8 mouse cellular contexts compared by ENCODE assay signal in genomic region chr17:56036176-56036900, GRCm38 (mm10). TPM values are rescaled to one million over a fixed set of nuclear protein-coding genes. Genes with fewer than 3 reads are reported as not detected.
DNase-seq lines count a peak whose midpoint lies in the region; ATAC-seq and TF ChIP-seq lines count a peak whose summit lies in the region.

TSS of gene Sh3gl1 (minus strand) at chr17:56036635.

- H3K4me3 ChIP-seq in embryonic facial prominence, embryonic 14.5 days (ENCODE audit: low read depth, low read length) = peak within 1 kb of the TSS; percentile 89
- H3K4me3 ChIP-seq in heart, adult 2 months = peak within 1 kb of the TSS; percentile 94
- H3K4me3 ChIP-seq in limb, embryonic 13.5 days = peak within 1 kb of the TSS; percentile 91
- H3K4me3 ChIP-seq in midbrain, embryonic 16.5 days (ENCODE audit: low read depth, low read length) = peak within 1 kb of the TSS; percentile 87

- peak; percentile 91 for ATAC-seq in embryonic facial prominence, embryonic 14.5 days (ENCODE audit: low read depth)
- ATAC-seq in limb, embryonic 13.5 days (ENCODE audit: low FRiP score, low read depth) = peak; percentile 90
- ATAC-seq in midbrain, embryonic 16.5 days = peak; percentile 91

- H3K27ac ChIP-seq in embryonic facial prominence, embryonic 14.5 days (replicated peaks; ENCODE audit: low read depth, low read length) = peak within 1 kb of the TSS; percentile 90
- peak within 1 kb of the TSS; percentile 95 for H3K27ac ChIP-seq in heart, adult 2 months
- H3K27ac ChIP-seq in limb, embryonic 13.5 days = peak within 1 kb of the TSS; percentile 88
- peak within 1 kb of the TSS; percentile 92 for H3K27ac ChIP-seq in midbrain, embryonic 16.5 days (ENCODE audit: low read length)

- no peaks in the 10 kb centered on the region for H3K9me3 ChIP-seq in embryonic facial prominence, embryonic 14.5 days (ENCODE audit: control insufficient read depth, low read length)
- no peaks in the 10 kb centered on the region for H3K9me3 ChIP-seq in limb, embryonic 13.5 days
- no peaks in the 10 kb centered on the region for H3K9me3 ChIP-seq in midbrain, embryonic 16.5 days (replicated peaks; ENCODE audit: control insufficient read depth, low read length, poor library complexity, severe bottlenecking)

- peak; percentile 77 for TF ChIP-seq POLR2A in heart, adult 2 months (IDR thresholded peaks at IDR 0.05; ENCODE audit: insufficient read depth, low read depth, low read length)

- peak; percentile 98 for TF ChIP-seq EP300 in heart, adult 2 months (IDR thresholded peaks at IDR 0.05; ENCODE audit: insufficient read depth, low read depth, low read length)

- peaks cover 18% of the 10 kb centered on the region for H3K4me1 ChIP-seq in embryonic facial prominence, embryonic 14.5 days (ENCODE audit: control insufficient read depth, insufficient read depth, low read length)
- peaks cover 6% of the 10 kb centered on the region for H3K4me1 ChIP-seq in heart, adult 2 months (ENCODE audit: control insufficient read depth, insufficient read depth, low read length)
- H3K4me1 ChIP-seq in limb, embryonic 13.5 days = peaks cover 38% of the 10 kb centered on the region
- H3K4me1 ChIP-seq in midbrain, embryonic 16.5 days (ENCODE audit: control insufficient read depth, insufficient read depth, low read length) = peaks cover 18% of the 10 kb centered on the region

- TF ChIP-seq CTCF in heart, adult 2 months (IDR thresholded peaks at IDR 0.05) = no peak; the same call in 1 of the 2 replicates

- peaks cover 6% of the 10 kb centered on the region for H3K79me2 ChIP-seq in heart, adult 2 months (replicated peaks; ENCODE audit: control insufficient read depth, insufficient read depth, low read length)

- intact Hi-C loops in heart, adult 2 months (cut with DNase I) = loop anchor here (2.0 to 10.0 kb wide), 3 partner anchors 26 to 578 kb away; partner anchors contain the start of genes Rpl36 and Yju2

- peak; percentile 96 for DNase-seq in 3T3-L1 (ENCODE audit: low read depth, low spot score)
- DNase-seq in adrenal gland, postnatal 4 days (ENCODE audit: low spot score in 2 of 2) = peak; percentile 99
- DNase-seq in embryonic facial prominence, embryonic 14.5 days (ENCODE audit: low spot score) = peak; percentile 98
- peak; percentile 99 for DNase-seq in heart, adult 2 months
- peak; percentile 98 to 99 for DNase-seq in kidney, adult 8-10 months
- DNase-seq in spleen, postnatal 10 days (ENCODE audit: low spot score in 2 of 2) = peak; percentile 99

- no peaks in the 10 kb centered on the region for H3K27me3 ChIP-seq in embryonic facial prominence, embryonic 14.5 days (replicated peaks; ENCODE audit: control insufficient read depth, insufficient read depth, low read length)
- H3K27me3 ChIP-seq in heart, adult 2 months (ENCODE audit: control insufficient read depth, insufficient read depth, low read length) = no peaks in the 10 kb centered on the region
- no peaks in the 10 kb centered on the region for H3K27me3 ChIP-seq in limb, embryonic 13.5 days
- H3K27me3 ChIP-seq in midbrain, embryonic 16.5 days (ENCODE audit: control insufficient read depth, insufficient read depth, low read depth, low read length) = no peaks in the 10 kb centered on the region

- H3K4me2 ChIP-seq in embryonic facial prominence, embryonic 14.5 days (ENCODE audit: low read depth, low read length) = peak within 1 kb of the TSS; percentile 74
- H3K4me2 ChIP-seq in limb, embryonic 13.5 days (replicated peaks) = peak within 1 kb of the TSS; percentile 72
- peak within 1 kb of the TSS; percentile 70 for H3K4me2 ChIP-seq in midbrain, embryonic 16.5 days (ENCODE audit: low read length)

- peaks cover 23% of the 10 kb centered on the region for H3K36me3 ChIP-seq in embryonic facial prominence, embryonic 14.5 days (ENCODE audit: control insufficient read depth, insufficient read depth, low read length)
- H3K36me3 ChIP-seq in heart, adult 2 months (ENCODE audit: control insufficient read depth, insufficient read depth, low read length) = no peaks in the 10 kb centered on the region
- H3K36me3 ChIP-seq in limb, embryonic 13.5 days = peaks cover 28% of the 10 kb centered on the region
- peaks cover 6% of the 10 kb centered on the region; the same call in 1 of the 2 replicates for H3K36me3 ChIP-seq in midbrain, embryonic 16.5 days (ENCODE audit: control insufficient read depth, insufficient read depth, low read length)

- under 1% methylated on average over 61 of the region's 74 CpGs for WGBS in embryonic facial prominence, embryonic 14.5 days
- under 1% methylated on average over 74 of the region's 74 CpGs for WGBS in heart, adult 2 months
- under 1% methylated on average over 74 of the region's 74 CpGs for WGBS in limb, embryonic 13.5 days
- under 1% methylated on average over 74 of the region's 74 CpGs for WGBS in midbrain, embryonic 16.5 days

- peak within 1 kb of the TSS; percentile 98 for H3K9ac ChIP-seq in embryonic facial prominence, embryonic 14.5 days (ENCODE audit: low read depth, low read length)
- H3K9ac ChIP-seq in heart, adult 2 months (ENCODE audit: low read depth, low read length) = peak within 1 kb of the TSS; percentile 99
- H3K9ac ChIP-seq in limb, embryonic 13.5 days = peak within 1 kb of the TSS; percentile 97
- H3K9ac ChIP-seq in midbrain, embryonic 16.5 days (ENCODE audit: low read depth, low read length) = peak within 1 kb of the TSS; percentile 92

RNA-seq across cellular contexts. Expression of gene Sh3gl1, which starts in this region (rescaled TPM):
- 10 to 100 TPM; 66.3 to 67.4 TPM for total RNA-seq in adrenal gland, postnatal 4 days (2021)
- polyA plus RNA-seq in embryonic facial prominence, embryonic 14.5 days (2014; fragmentation: Nextera tagmentation; extraction: Ambion mirVana) = 156 and 167 TPM in 2 replicates
- total RNA-seq in heart, adult 2 months (2021) = 10 to 100 TPM; 13.6 to 14.3 TPM
- 26.4 and 27.4 TPM in 2 replicates for polyA plus RNA-seq in heart, adult 2 months (2012; rRNA removed)
- polyA plus RNA-seq in limb, embryonic 13.5 days (2015; fragmentation: Nextera tagmentation; extraction: Ambion mirVana) = 190 and 200 TPM in 2 replicates
- polyA plus RNA-seq in midbrain, embryonic 16.5 days (2015; fragmentation: Nextera tagmentation; extraction: Ambion mirVana) = 102 and 108 TPM in 2 replicates

Comparison
In these comparisons a context has a peak if more than half of its experiments do, and no peak if none do; other contexts are left out.
1. Peak in every context shown above with its lines: DNase-seq, ATAC-seq, H3K4me3 ChIP-seq and H3K27ac ChIP-seq.
2. RNA of gene Sh3gl1 (total RNA-seq): 66.3 to 67.4 TPM in adrenal gland, postnatal 4 days; 13.6 to 14.3 TPM in heart, adult 2 months; every median in the first group is over 4 times any median in the second.